Mouse (Mus musculus) stomach, embryonic 15.5 days (tissue): ENCODE measurements around the gene Tpo. TPM values are rescaled to one million over a fixed set of nuclear protein-coding genes. Genes with fewer than 3 reads are reported as not detected.

Experiments
- ATAC-seq: fragments of 200-750 bp; cut with Nextera tagmentation; 2 replicates; pipeline ENCODE4 v1.8.0; 2017; ENCODE audit warnings: low read depth, moderate number of reproducible peaks, moderate TSS enrichment; ENCODE audit not compliant: insufficient read depth, low FRiP score
- H3K27ac ChIP-seq: fragments of 300-500 bp; sonication (generic); 2 replicates; pipeline ENCODE4 v1.5.1; 2015; ENCODE audit warnings: mild to moderate bottlenecking, inconsistent platforms
- H3K27me3 ChIP-seq: fragments of 300-500 bp; sonication (generic); replicated peaks from 2 replicates; pipeline ENCODE4 v1.6.1; 2015; ENCODE audit warnings: inconsistent platforms
- H3K36me3 ChIP-seq: fragments of 300-500 bp; sonication (generic); 2 replicates; pipeline ENCODE4 v1.6.1; 2015; ENCODE audit warnings: inconsistent platforms
- H3K4me1 ChIP-seq: fragments of 300-500 bp; sonication (generic); 2 replicates; pipeline ENCODE4 v1.6.1; 2015; ENCODE audit warnings: inconsistent platforms
- H3K4me2 ChIP-seq: fragments of 300-500 bp; sonication (generic); 2 replicates; pipeline ENCODE4 v1.6.1; 2015; ENCODE audit warnings: mild to moderate bottlenecking, inconsistent platforms
- H3K4me3 ChIP-seq: fragments of 300-500 bp; sonication (generic); replicated peaks from 2 replicates; pipeline ENCODE4 v1.5.1; 2015; ENCODE audit warnings: inconsistent platforms
- H3K9ac ChIP-seq: fragments of 300-500 bp; sonication (generic); 2 replicates; pipeline ENCODE4 v1.6.1; 2015; ENCODE audit warnings: inconsistent platforms
- H3K9me3 ChIP-seq: fragments of 300-500 bp; sonication (generic); 2 replicates; pipeline ENCODE4 v1.6.1; 2016; ENCODE audit warnings: inconsistent platforms
- WGBS: fragments of 180-500 bp; shearing (Covaris S2); methylation state at CpG from one replicate; pipeline ENCODE4 v1.1.7; 2015; 5-methylcytosine and 5-hydroxymethylcytosine counted together
- polyA plus RNA-seq: library from polyadenylated mRNA; unstranded; fragments of >200 nt; fragmentation: Nextera tagmentation; extraction: Ambion mirVana; gene quantifications from 2 replicates; pipeline ENCODE4 v1.2.1, GENCODE M21; 2015

Tpo gene
- polyA plus RNA-seq, result not detected in 2 replicates

DNA sequence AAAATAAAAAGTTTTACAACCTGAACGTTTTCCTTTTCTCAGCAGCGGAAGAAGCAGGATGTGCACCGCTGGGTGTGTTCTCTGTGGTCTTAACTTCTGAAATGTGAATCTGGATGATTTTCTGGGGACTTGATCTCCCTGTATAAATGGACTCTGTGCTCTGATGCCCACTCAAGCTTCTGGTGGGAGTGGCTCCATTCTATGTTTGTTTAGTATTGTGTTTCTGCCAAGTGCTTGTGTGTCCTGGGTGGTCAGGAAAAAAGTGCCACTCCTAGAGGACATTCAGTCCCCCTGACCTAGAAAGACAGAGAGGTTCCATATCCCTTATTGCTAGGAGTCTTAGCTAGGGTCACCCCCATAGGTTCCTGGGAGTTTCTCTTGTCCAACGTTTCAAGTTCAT is at the start of gene Tpo:
Gene Tpo, minus strand, starts transcription at position 101 of the 400 bp plus-strand sequence.
- 83% methylated on average over 4 of the region's 4 CpGs for WGBS
- Histone ChIP-seq H3K27ac (no peak within 1 kb of the TSS), H3K27me3 (no peaks in the 10 kb centered on the region), H3K4me3 (no peak within 1 kb of the TSS), H3K4me1 (no peaks in the 10 kb centered on the region), H3K9ac (no peak within 1 kb of the TSS), H3K4me2 (no peak within 1 kb of the TSS), H3K36me3 (no peaks in the 10 kb centered on the region), H3K9me3 (no peaks in the 10 kb centered on the region)
- ATAC-seq, result no peak

DNA sequence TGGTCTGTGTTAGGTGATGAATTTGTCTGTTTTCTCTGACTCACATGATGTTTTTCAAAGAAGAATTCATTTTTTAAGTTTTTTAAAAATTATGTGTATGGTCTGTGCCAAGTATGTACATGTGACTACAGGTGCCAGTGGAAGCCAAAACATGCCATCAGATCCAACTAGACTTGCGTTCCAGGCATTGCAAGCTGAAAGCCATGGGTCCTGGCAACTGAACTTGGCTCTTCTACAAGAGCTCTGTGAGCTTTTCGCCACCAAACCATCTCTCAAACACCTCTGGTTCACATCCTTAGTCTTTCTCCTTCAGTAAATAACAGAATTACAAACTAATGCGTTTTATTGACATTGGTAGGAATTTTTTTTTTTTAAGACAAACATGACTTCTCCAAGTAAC is 49.3 kb upstream of the Tpo start:
- Histone ChIP-seq H3K4me1 (no peaks in the 10 kb centered on the region), H3K9me3 (no peaks in the 10 kb centered on the region), H3K4me3 (no peak overlapping the region), H3K36me3 (no peaks in the 10 kb centered on the region), H3K27ac (no peak overlapping the region), H3K4me2 (no peak overlapping the region), H3K27me3 (no peaks in the 10 kb centered on the region), H3K9ac (no peak overlapping the region)
- 82% methylated on average over 3 of the region's 3 CpGs for WGBS
- no peak for ATAC-seq

DNA sequence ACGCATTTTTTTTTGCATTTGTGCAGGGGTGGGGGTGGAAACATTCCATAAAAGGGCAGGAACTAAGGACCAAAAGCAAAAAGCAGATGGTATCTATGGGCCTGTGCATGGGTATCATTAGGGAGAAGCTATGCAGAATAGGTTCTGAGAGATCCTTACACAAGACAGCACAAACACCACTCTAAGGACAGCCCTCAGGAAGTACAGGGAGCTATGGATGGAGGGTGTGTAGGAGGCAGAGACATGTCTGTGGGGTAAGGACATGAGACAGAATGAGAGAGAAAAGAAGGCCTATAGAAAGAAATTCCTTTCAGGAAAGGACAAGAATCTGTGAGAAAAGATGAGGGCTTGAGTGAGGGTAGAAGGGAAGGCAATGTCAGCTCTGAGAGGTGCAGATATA is 47.2 kb upstream of the Tpo start:
- Histone ChIP-seq H3K4me2 (no peak overlapping the region), H3K36me3 (no peaks in the 10 kb centered on the region), H3K4me1 (no peaks in the 10 kb centered on the region), H3K27ac (no peak overlapping the region), H3K9ac (no peak overlapping the region), H3K9me3 (no peaks in the 10 kb centered on the region), H3K4me3 (no peak overlapping the region), H3K27me3 (no peaks in the 10 kb centered on the region)
- ATAC-seq, result no peak
- WGBS, result 88% methylated on average over 1 of the region's 1 CpGs

DNA sequence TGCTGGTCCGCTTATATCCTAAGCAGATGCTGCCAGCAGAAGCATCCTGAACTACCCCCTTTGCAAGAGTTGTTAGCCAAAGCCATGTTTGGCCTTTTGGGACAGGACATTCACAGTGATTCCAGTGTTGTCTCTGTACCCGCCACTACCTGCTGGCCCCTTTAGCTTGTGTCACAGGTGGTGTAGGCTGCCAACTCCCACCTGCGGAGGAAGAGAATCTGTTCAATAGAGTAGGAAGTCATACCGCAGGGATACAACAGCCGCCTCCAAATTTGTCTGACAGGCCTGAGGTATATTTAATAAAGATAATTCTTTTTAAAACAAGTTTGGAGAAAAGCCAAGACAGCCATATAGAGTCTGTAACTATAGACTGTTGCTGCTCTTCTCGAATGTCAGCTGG is 45.5 kb upstream of the Tpo start:
- Histone ChIP-seq H3K27ac (no peak overlapping the region), H3K4me2 (no peak overlapping the region), H3K4me3 (no peak overlapping the region), H3K9ac (no peak overlapping the region), H3K4me1 (no peaks in the 10 kb centered on the region), H3K9me3 (no peaks in the 10 kb centered on the region), H3K27me3 (no peaks in the 10 kb centered on the region), H3K36me3 (no peaks in the 10 kb centered on the region)
- 71% methylated on average over 6 of the region's 6 CpGs for WGBS
- no peak for ATAC-seq

DNA sequence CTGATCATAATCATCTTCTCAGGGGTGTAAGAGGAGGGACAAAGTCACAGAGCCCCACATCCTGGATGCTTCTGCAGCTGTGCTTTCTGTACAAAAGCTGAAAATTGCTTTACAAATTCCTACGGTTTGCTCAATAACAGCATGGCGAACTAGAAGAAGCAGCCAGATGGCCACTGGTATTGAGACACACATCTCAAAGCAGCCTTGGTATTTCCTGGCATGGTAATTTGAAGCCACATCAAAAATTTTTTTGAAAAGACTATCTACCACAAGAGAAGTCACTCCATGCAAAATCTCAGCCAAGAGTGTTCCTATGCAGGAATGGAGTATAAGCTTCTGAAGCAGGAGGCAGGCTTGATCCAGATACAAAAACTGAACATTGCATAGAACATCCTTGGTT is 45.1 kb upstream of the Tpo start:
- no peak overlapping the region for H3K4me2 ChIP-seq
- H3K4me3 ChIP-seq, result no peak overlapping the region
- WGBS, result 87% methylated on average over 2 of the region's 2 CpGs
- H3K9ac ChIP-seq, result no peak overlapping the region
- H3K4me1 ChIP-seq, result no peaks in the 10 kb centered on the region
- no peaks in the 10 kb centered on the region for H3K9me3 ChIP-seq
- no peak for ATAC-seq
- H3K27ac ChIP-seq, result no peak overlapping the region
- no peaks in the 10 kb centered on the region for H3K36me3 ChIP-seq
- H3K27me3 ChIP-seq, result no peaks in the 10 kb centered on the region

DNA sequence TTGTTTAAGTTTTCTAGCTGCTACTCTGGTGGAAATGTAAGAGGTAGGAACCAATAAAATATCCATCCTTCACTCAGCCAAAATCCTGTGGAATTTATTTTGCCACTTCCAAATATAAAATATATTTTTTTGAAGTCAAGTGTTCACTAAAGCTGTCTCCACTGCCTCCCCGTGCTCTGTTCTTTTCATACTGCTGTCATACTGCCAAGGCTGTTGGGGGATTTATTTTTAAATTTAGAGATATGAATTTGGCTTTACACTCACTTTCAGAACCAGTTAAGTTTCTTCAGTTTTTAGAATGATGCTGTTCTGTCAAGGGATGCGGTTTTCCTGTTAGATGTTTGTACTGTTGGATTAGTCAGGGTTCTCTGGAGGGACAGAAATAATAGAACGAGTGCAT is 36.1 kb upstream of the Tpo start:
- Histone ChIP-seq H3K27me3 (no peaks in the 10 kb centered on the region), H3K4me1 (no peaks in the 10 kb centered on the region), H3K9me3 (no peaks in the 10 kb centered on the region), H3K4me3 (no peak overlapping the region), H3K9ac (no peak overlapping the region), H3K4me2 (no peak overlapping the region), H3K36me3 (no peaks in the 10 kb centered on the region), H3K27ac (no peak overlapping the region)
- WGBS, result 53% methylated on average over 3 of the region's 3 CpGs
- no peak for ATAC-seq

DNA sequence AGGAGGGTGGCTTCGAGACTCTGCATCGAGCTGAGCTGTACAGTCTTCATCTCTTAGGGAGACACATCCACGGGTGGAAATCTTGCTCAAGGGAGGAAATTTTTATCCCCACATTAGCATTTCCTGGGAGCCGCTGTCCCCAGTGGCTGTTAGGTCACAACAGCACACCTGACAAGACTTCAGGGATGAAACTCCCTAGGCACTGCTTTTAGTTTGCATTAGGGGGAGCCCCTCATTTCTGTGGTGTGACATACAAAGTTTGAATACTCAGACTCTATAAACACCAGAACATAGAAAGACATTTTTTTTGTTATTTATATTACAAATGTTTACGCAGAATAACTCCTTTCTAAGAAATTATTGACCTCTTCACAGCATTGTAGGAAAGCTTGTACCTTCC is 32.1 kb upstream of the Tpo start:
- no peak overlapping the region for H3K27ac ChIP-seq
- H3K4me2 ChIP-seq, result no peak overlapping the region
- WGBS, result 81% methylated on average over 5 of the region's 5 CpGs
- no peak overlapping the region for H3K4me3 ChIP-seq
- no peaks in the 10 kb centered on the region for H3K36me3 ChIP-seq
- H3K27me3 ChIP-seq, result no peaks in the 10 kb centered on the region
- no peaks in the 10 kb centered on the region for H3K4me1 ChIP-seq
- no peaks in the 10 kb centered on the region for H3K9me3 ChIP-seq
- H3K9ac ChIP-seq, result no peak overlapping the region
- no peak for ATAC-seq

DNA sequence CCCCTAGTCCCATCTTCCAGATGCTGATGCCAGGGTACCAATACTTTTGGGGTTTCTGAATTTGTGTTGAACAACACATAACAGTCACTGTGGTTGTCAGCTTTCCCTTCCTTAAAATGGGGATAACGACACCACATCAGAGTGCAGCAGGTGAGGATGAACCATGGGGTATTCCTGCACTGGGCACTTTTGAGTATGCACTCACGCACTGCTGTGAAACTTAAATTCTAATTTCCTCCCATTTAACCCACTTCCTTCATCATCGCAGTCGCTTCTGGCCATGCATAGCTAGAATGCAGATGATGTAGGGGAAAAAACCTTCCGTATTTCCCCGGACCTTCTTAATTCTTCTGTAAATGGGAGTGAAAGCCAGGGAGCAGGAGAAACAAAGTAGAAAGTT is 31.6 kb upstream of the Tpo start:
- Histone ChIP-seq H3K4me1 (no peaks in the 10 kb centered on the region), H3K9ac (no peak overlapping the region), H3K9me3 (no peaks in the 10 kb centered on the region), H3K4me3 (no peak overlapping the region), H3K36me3 (no peaks in the 10 kb centered on the region), H3K27me3 (no peaks in the 10 kb centered on the region), H3K27ac (no peak overlapping the region), H3K4me2 (no peak overlapping the region)
- 90% methylated on average over 6 of the region's 6 CpGs for WGBS
- ATAC-seq, result no peak

DNA sequence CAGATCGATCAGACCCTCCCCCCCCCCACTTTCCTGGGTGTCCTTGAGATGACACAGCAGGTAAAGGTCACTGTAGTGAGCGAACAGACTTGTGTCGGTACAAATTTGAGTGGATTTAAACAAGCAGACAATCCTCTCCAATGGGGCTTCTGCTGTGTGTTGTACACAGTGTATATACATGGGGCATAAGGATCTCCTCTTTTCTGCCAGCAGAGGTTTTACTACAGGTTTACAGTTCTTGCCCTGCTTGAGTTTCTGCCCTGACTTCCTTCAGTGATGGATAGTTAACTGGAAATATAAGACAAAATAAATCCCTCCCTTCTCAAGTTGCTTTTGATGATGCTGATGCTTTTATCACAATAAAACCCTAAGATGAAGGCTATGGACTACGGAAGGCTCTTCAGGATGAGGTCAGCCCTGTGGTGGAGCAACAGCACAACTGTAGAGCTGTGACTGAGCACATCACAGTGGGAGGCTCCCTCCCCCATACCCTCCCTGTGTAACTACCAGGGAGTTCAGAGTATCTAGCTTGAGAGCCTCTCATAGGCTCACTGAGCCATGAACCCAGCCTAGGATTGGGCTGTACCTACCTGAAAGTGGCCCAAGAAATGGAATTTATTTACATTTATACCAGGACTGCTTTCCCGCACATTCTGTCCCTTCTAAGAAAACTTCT is 29.4 kb upstream of the Tpo start:
- Histone ChIP-seq H3K4me2 (no peak overlapping the region), H3K4me3 (no peak overlapping the region), H3K4me1 (no peaks in the 10 kb centered on the region), H3K9me3 (no peaks in the 10 kb centered on the region), H3K9ac (no peak overlapping the region), H3K27me3 (no peaks in the 10 kb centered on the region), H3K36me3 (no peaks in the 10 kb centered on the region), H3K27ac (no peak overlapping the region)
- ATAC-seq, result no peak
- 73% methylated on average over 5 of the region's 5 CpGs for WGBS

DNA sequence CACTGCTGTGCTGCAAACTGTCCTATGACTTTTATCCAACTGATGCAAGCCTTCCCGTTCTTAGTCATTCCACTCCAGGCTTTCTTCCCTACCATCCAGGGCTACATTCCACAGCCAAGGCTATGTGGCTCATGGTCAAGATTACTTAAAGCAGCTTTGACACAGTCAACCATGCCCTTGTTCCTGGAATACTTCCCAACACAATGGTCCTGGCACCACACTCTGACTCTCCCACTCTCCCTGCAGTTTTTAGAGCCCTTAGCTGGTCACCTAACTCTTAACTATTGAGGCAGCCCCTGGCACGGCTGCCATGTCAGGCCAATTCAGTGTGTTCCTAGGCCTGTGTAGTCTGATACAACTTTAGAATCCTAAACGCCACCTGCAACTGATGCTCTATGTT is 28.1 kb upstream of the Tpo start:
- no peaks in the 10 kb centered on the region for H3K9me3 ChIP-seq
- H3K4me1 ChIP-seq, result no peaks in the 10 kb centered on the region
- ATAC-seq, result no peak
- no peak overlapping the region for H3K4me2 ChIP-seq
- no peaks in the 10 kb centered on the region for H3K36me3 ChIP-seq
- 70% methylated on average over 3 of the region's 3 CpGs for WGBS
- H3K9ac ChIP-seq, result no peak overlapping the region
- no peaks in the 10 kb centered on the region for H3K27me3 ChIP-seq
- H3K4me3 ChIP-seq, result no peak overlapping the region
- H3K27ac ChIP-seq, result no peak overlapping the region

DNA sequence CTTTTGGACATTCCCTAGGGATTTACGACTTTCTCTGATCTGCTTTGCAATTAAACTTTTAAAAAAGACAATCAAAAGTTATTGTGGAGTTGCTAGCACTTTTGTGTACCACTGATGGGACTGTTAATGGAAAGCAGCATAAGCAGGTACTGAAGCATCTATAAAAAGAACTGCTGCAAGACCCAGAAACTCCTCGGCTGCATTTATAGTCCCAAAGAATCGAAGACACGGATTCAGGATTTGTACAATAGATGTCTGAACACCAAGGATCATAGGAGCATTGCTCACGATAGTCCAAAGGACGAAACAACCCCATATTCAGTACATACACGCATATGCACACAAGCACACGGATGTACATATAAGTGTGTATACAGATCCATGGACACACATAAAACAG is 27.4 kb upstream of the Tpo start:
- Histone ChIP-seq H3K9me3 (no peaks in the 10 kb centered on the region), H3K4me2 (no peak overlapping the region), H3K4me1 (no peaks in the 10 kb centered on the region), H3K27ac (no peak overlapping the region), H3K27me3 (no peaks in the 10 kb centered on the region), H3K36me3 (no peaks in the 10 kb centered on the region), H3K4me3 (no peak overlapping the region), H3K9ac (no peak overlapping the region)
- 83% methylated on average over 8 of the region's 8 CpGs for WGBS
- ATAC-seq, result no peak

DNA sequence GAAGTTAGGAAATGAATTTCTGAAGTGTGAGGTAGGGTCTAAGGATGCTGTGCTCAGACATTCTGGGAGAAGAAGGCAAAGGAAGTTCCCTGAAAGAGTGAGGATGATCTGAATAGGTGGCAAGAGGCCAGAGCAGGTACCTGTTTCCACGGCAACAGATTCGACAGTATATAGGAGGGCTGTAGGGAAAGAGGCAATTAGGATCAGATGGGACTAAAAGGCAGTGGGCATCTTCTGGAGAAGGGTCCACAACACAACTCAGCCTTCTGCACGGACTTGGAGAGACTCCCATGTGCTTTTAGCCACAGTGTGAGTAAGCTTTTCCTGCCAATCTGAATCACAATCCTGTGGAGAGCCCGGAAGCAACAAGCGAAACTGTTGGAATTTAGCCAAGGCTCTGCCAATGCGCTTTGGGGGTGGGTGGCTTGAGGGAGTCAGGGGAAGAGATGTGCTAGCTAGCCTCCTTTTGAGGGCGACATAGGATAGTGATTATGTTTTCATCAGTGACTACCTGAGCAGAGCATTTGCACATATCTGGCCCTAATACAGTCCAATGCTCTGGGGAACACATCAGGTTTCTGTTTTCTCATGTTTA is 21.8 kb upstream of the Tpo start:
- Histone ChIP-seq H3K27me3 (no peaks in the 10 kb centered on the region), H3K27ac (no peak overlapping the region), H3K9me3 (no peaks in the 10 kb centered on the region), H3K9ac (no peak overlapping the region), H3K36me3 (no peaks in the 10 kb centered on the region), H3K4me2 (no peak overlapping the region), H3K4me3 (no peak overlapping the region), H3K4me1 (no peaks in the 10 kb centered on the region)
- no peak for ATAC-seq
- WGBS, result 66% methylated on average over 7 of the region's 7 CpGs

DNA sequence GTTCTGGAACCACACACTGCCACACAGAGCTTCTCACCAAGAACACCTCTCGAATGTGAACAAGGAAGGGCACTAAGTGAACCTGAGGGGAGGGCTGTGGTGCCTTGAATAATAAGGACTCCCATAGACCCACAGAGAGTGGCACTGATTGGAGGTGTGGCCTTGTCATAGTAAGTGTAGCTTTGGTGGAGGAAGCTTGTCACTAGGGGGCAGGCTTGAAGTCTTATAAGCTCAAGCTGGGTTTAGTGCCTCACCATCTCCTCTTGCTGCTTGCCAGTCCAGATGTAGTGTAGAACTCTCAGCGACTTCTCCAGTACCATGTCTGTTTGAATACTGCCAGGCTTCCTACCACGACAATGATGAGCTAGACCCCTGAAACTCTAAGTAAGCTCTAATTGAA is 9.7 kb upstream of the Tpo start:
- no peak for ATAC-seq
- Histone ChIP-seq H3K9ac (no peak overlapping the region), H3K9me3 (no peaks in the 10 kb centered on the region)

More for the DNA sequence above, 9.7 kb upstream of the Tpo start:
- H3K27ac ChIP-seq, result no peak overlapping the region
- H3K4me3 ChIP-seq, result no peak overlapping the region
- H3K4me1 ChIP-seq, result no peaks in the 10 kb centered on the region
- H3K4me2 ChIP-seq, result no peak overlapping the region
- H3K36me3 ChIP-seq, result no peaks in the 10 kb centered on the region
- 63% methylated on average over 3 of the region's 3 CpGs for WGBS
- no peaks in the 10 kb centered on the region for H3K27me3 ChIP-seq
